Mouse (Mus musculus): ENCODE results near the gene Gmnc.

The Gmnc gene

GRCm38 (mm10) chr16:26991477-26992300 is at the start of gene Gmnc:
TSS of gene Gmnc (minus strand) at chr16:26991652.
- ChIA-PET CTCF (no interaction called here), POLR2A (no interaction called here)

DNA sequence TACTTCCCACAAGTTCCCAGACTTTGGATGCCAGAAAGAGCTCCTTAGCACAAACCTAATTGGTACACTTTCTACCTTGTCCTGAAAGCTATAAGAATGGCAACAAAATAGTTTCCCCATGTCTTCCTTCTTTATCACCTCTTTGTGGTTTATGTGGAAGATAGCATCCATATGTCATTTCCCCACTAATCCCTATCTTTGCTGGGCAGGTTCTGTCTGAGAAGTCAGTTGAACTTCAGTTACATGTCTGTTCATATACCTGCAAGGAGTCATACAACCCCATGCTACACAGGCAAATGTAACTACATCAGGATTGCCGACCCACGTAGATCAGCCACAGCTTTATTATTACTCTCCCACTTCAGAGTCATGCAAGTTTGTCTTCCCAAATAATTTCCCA is 35.8 kb upstream of the Gmnc start:
- POLR2A ChIA-PET = no interaction called here
- CTCF ChIA-PET = no interaction called here

GRCm38 (mm10) chr16:27026226-27026625 is 34.8 kb upstream of the Gmnc start:
- POLR2A ChIA-PET = interaction anchor here in 2 of 4 experiments (0.6 to 0.7 kb wide), 2 partner anchors 89 to 410 kb away, joined by 3 to 4 read pairs; no protein-coding TSS in a partner anchor
- CTCF ChIA-PET = interaction anchor here in 1 of 4 experiments (0.6 kb wide), 1 partner anchor 15 kb away, joined by 3 read pairs; no protein-coding TSS in a partner anchor

GRCm38 (mm10) chr16:27022746-27023145 is 31.3 kb upstream of the Gmnc start:
- CTCF ChIA-PET = interaction anchor here in 1 of 4 experiments (0.5 kb wide), 1 partner anchor 15 kb away, joined by 4 read pairs; no protein-coding TSS in a partner anchor

GRCm38 (mm10) chr16:27017309-27017708 is 25.9 kb upstream of the Gmnc start:
- CTCF ChIA-PET = interaction anchor here in 1 of 4 experiments (0.6 kb wide), 1 partner anchor 31 kb away, joined by 3 read pairs; no protein-coding TSS in a partner anchor
- POLR2A ChIA-PET = no interaction called here

More at GRCm38 (mm10) chr16:27022746-27023145, 31.3 kb upstream of the Gmnc start:
- POLR2A ChIA-PET = no interaction called here

GRCm38 (mm10) chr16:27002714-27003113 is 11.3 kb upstream of the Gmnc start:
- CTCF ChIA-PET = interaction anchor here in 1 of 4 experiments (0.6 kb wide), 1 partner anchor 712 kb away, joined by 4 read pairs; no protein-coding TSS in a partner anchor

DNA sequence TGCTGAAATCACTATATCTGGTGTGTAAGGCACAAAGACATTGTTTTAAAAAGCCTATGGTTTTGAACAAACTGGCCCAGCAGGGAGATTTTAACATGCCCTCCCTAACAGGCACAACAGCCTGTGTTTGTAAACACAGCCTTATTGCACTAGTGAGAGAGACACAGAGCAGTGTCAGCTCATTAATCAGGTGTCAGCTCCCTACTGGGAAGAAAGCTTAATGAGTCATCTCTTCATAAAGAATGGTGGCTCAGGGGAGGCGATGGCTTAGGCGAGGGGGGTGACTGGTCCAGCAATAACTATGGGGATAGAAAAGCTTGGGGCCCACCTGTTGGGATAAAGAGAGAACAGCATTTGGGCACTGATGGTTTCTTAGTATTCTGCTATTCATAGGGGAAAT is 8.1 kb upstream of the Gmnc start:
- ChIA-PET POLR2A (no interaction called here), CTCF (no interaction called here)

More at GRCm38 (mm10) chr16:27002714-27003113, 11.3 kb upstream of the Gmnc start:
- POLR2A ChIA-PET = interaction anchor here in 1 of 4 experiments (0.7 kb wide), 1 partner anchor 656 kb away, joined by 3 read pairs; no protein-coding TSS in a partner anchor

DNA sequence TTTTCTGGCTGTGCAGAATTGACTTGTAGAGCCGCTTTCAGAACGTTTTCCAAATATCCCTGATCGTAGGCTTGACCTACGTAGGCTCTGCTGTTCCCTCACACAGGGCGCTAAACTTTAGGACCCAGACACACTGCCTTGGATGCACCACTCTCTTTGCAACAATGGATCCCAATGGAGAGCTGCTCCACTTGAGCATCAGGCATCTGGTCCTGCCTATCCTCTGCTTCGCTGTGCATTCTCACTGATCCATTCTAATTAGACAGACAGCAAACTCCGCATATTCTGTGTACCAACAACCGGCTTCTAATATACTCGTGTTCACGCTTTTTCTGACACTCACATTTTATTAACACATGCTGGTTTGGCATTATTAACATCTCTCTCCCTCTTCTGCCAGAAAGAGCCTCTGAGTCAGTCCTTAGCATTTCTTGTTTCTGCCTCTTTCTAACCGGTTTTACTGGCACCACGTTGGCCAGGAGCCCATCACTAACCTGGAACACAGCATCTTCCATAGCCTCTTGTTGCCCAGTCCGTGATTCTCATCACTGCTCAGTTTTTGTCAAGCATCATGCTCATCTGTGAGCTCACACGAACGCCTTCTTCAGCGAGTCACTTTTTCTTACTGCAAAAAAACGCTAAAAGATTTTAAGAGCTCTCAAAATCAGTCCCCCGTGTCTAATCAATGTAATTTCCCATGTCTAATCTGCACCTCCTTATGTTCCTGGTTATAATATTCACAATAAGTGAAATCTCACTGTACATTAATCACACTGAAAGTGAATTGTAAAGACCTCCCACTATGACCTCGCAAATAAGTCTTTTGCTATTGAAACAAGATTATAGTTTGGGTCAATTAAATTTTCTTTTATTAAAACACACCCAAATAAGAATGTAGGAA is 1.8 kb downstream of the Gmnc start:
- ChIA-PET POLR2A (no interaction called here), CTCF (interaction anchor here in 1 of 4 experiments (0.6 to 0.9 kb wide), 2 partner anchors 35 to 1915 kb away, joined by 5 to 7 read pairs; no protein-coding TSS in a partner anchor)

GRCm38 (mm10) chr16:26988188-26988587 is 3.3 kb downstream of the Gmnc start:
- ChIA-PET CTCF (no interaction called here), POLR2A (no interaction called here)

- ChIA-PET CTCF (interaction anchor here (0.5 to 1.2 kb wide), 24 partner anchors 8 to 1507 kb away, joined by 3 to 9 read pairs (median 3); partner anchors contain the start of gene Il1rap (in 1 of the 4)), POLR2A (no interaction called here)
Observed at GRCm38 (mm10) chr16:26985796-26986195, 5.7 kb downstream of the Gmnc start.

- POLR2A ChIA-PET = no interaction called here
- CTCF ChIA-PET = interaction anchor here in 1 of 4 experiments (0.7 kb wide), 1 partner anchor 32 kb away, joined by 4 read pairs; no protein-coding TSS in a partner anchor
Observed at GRCm38 (mm10) chr16:26982112-26982511, 9.3 kb downstream of the Gmnc start.

- ChIA-PET POLR2A (no interaction called here), CTCF (interaction anchor here in 2 of 4 experiments (0.7 to 0.9 kb wide), 2 partner anchors 18 to 447 kb away, joined by 3 read pairs; no protein-coding TSS in a partner anchor)
Observed at GRCm38 (mm10) chr16:26967967-26968366, 23.5 kb downstream of the Gmnc start.

- ChIA-PET POLR2A (no interaction called here), CTCF (no interaction called here)
Observed at GRCm38 (mm10) chr16:26966830-26967229, 24.6 kb downstream of the Gmnc start.

GRCm38 (mm10) chr16:26961971-26962370 is 29.5 kb downstream of the Gmnc start:
- POLR2A ChIA-PET = interaction anchor here in 1 of 4 experiments (0.7 kb wide), 1 partner anchor 1910 kb away, joined by 4 read pairs; no protein-coding TSS in a partner anchor
- CTCF ChIA-PET = interaction anchor here in 2 of 4 experiments (0.6 to 1.0 kb wide), 2 partner anchors 24 to 634 kb away, joined by 3 read pairs; no protein-coding TSS in a partner anchor

GRCm38 (mm10) chr16:26951601-26952000 is 39.9 kb downstream of the Gmnc start:
- ChIA-PET CTCF (no interaction called here), POLR2A (no interaction called here)

DNA sequence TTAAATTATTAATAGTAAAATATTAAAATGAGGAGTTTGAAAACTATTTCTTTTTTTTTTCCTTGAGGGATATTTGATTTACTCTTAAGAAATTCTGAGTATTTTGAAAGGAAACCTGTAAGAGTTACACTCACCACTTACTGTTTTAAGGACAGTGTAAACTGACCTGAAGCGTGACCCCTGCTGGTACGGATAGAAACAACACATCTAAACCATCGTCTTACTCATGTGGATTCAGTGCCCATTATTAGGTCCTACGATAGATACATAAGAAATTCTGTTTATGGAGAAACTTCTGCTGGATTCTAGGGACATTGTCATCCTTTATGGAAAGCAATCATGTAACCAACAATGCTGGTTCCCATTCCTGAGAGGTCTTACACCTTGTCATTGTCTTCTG is 41.2 kb downstream of the Gmnc start:
- POLR2A ChIA-PET = no interaction called here
- CTCF ChIA-PET = interaction anchor here in 1 of 4 experiments (0.8 kb wide), 1 partner anchor 32 kb away, joined by 4 read pairs; no protein-coding TSS in a partner anchor

DNA sequence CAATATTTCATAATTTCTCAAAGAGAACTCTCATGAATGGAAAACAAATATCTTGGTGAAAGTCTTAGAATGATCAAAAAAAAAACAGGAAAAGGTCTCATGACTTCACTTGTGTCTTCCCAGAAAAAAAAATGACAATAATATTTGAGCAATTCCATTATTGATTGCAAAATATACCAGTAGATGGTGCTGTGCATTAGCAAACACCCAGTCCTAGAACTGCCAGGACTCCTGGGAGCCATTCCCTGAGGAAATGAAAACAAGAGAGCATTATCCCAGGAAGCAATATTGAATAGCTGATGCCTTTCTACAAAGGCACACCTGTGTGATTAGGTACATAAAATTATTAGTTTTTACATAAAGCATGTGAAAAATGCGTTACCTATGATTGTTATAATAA is 87.5 kb downstream of the Gmnc start:
- ChIA-PET POLR2A (no interaction called here), CTCF (no interaction called here)

GRCm38 (mm10) chr16:26901471-26901870 is 90.0 kb downstream of the Gmnc start:
- ChIA-PET POLR2A (no interaction called here), CTCF (no interaction called here)

DNA sequence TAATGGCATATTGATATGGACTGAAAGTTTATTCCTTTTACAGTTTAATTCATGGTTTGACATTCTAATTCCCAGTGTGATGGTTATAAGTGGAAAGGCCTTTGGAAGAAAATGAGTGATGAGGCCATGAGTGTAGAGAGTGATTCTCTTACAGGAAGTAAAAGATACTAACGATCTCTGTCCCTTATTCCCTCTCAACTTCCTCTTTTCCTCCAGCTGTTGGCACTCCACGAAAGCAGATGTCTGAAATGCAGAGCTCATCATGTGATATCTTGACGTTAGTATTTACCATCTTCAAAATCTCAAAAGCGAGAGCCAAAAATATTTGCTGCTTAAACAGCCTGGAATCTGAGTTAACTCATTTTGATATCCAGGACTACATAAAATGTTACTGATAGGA is 105.1 kb downstream of the Gmnc start:
- CTCF ChIA-PET = no interaction called here

GRCm38 (mm10) chr16:26876885-26877284 is 114.6 kb downstream of the Gmnc start:
- POLR2A ChIA-PET = no interaction called here
- CTCF ChIA-PET = no interaction called here

More for the DNA sequence above, 105.1 kb downstream of the Gmnc start:
- POLR2A ChIA-PET = no interaction called here
